Mouse (Mus musculus): ENCODE measurements at regions not wholly inside any gene's neighbourhood (a gene's known extent, or its start where the extent isn't known, plus 50 kb on each side); places are given as distances from the start of the nearest gene placed in this dataset.

DNA sequence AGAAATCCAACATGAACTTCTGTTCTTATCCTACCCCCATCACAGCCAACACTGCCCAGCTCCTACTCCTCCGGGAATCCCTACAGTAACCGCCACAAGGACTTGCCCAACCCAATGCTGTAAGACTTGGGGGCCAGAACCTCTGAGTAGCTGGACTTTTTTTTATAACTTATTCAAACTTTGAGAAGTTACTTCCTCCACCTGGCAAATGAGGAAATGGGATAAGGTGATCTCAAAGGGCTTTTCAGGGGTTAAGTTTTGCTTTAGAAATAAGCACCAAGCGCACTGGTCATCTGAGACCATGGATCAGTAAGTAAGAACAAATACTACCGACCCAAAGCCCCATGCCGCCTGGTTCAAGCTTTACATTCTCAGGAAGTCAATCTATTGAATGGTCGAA is 198.6 kb upstream of the Klf14 start:
- Histone ChIP-seq H3K4me3 (no peak overlapping the region), H3K9me3 (no peaks in the 10 kb centered on the region), H3K4me1 (peaks cover 11% of the 10 kb centered on the region; the same call in 1 of the 2 replicates), H3K9ac (no peak overlapping the region), H3K4me2 (no peak overlapping the region), H3K27ac (no peak overlapping the region), H3K27me3 (no peaks in the 10 kb centered on the region), H3K36me3 (no peaks in the 10 kb centered on the region)
- no peak for ATAC-seq (ENCODE audit: insufficient number of reproducible peaks, insufficient read depth, low FRiP score, low TSS enrichment, low read depth)
- WGBS: 93% methylated on average over 6 of the region's 6 CpGs

DNA sequence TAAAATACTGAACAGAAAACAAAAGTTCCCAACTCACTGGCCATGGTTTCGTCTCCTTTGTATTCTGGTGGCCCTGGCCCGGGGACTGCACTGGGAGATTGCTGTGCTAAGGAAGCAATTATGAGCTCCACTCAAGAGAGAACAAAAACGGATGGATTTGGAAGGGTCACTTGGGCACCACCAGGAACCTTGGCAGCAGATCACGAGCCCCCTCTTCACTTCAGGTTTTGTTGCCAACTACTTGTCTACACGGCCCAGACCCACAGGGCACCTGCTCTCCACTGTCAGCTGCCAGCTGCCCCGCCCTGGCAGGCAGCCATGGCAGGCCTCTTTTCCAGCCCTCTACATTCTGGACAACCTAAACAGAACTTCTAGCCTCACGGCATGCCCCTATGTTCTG is 199.8 kb upstream of the Klf14 start:
- no peak overlapping the region for H3K4me2 ChIP-seq
- WGBS: 67% methylated on average over 7 of the region's 7 CpGs
- H3K9ac ChIP-seq: no peak overlapping the region
- no peaks in the 10 kb centered on the region for H3K9me3 ChIP-seq
- no peaks in the 10 kb centered on the region for H3K27me3 ChIP-seq
- H3K4me1 ChIP-seq: peaks cover 11% of the 10 kb centered on the region; the same call in 1 of the 2 replicates
- no peaks in the 10 kb centered on the region for H3K36me3 ChIP-seq
- H3K27ac ChIP-seq: no peak overlapping the region
- H3K4me3 ChIP-seq: no peak overlapping the region
- no peak for ATAC-seq (ENCODE audit: insufficient number of reproducible peaks, insufficient read depth, low FRiP score, low TSS enrichment, low read depth)

DNA sequence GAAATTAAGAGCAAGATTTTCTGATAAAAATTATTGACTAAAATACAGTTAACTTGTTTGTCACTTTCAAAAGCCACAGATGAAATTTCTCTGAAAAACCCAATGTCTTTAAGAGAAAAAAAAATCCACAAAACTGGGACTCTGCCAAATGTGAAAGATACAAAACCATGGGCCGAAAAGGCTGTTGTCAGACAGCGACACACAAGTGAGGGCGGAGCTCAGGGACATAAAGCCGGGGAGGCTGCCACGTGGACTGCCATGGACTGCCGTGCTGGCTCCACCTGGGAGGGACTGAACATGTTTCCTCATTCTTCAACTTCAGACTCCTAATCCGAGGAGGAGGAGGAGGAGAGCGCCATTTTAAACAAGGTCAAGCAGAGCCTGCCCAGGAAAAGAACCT is 200.4 kb upstream of the Klf14 start:
- no peaks in the 10 kb centered on the region for H3K36me3 ChIP-seq
- WGBS: 41% methylated on average over 8 of the region's 8 CpGs
- H3K27ac ChIP-seq: no peak overlapping the region
- no peak overlapping the region for H3K9ac ChIP-seq
- ATAC-seq (ENCODE audit: insufficient number of reproducible peaks, insufficient read depth, low FRiP score, low TSS enrichment, low read depth): no peak
- no peaks in the 10 kb centered on the region for H3K9me3 ChIP-seq
- H3K4me2 ChIP-seq: no peak overlapping the region
- H3K27me3 ChIP-seq: no peaks in the 10 kb centered on the region
- H3K4me1 ChIP-seq: peaks cover 11% of the 10 kb centered on the region; the same call in 1 of the 2 replicates
- H3K4me3 ChIP-seq: no peak overlapping the region

DNA sequence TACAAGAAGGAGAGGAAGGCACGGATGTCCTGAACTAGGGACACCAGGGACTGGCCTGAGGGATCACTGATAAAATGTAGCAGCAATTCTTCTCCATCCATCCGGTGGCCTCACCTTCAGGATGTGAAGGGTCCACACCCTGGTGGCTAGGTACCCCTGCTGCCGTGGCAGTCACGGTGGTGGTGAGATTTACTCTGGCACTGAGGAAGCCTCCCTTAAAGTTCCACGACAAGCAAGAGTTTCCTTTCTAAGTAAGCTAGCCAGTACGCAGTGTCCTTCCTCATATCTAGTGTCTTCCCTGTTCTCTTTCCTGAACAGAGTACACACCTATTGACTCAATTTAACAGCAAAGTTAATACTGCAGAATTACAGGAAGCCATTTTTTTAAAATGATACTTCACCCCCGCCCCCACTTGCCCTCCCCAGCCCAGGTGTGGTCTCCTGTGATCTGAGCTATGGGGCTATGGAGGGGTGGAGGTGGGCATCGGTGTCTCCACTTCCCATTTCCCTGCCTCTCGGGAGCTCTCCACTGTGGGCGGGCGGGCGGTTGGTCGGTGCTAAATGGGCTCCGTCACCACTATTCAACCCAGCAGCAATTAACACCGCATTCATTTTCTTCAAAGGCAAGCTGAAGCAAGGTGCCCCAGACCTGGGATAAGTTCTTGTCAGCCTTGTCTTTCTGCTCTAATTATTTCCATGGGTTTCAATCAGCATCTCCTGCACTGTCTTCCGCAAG is 201.2 kb upstream of the Klf14 start:
- no peaks in the 10 kb centered on the region for H3K9me3 ChIP-seq
- 80% methylated on average over 16 of the region's 16 CpGs for WGBS

DNA sequence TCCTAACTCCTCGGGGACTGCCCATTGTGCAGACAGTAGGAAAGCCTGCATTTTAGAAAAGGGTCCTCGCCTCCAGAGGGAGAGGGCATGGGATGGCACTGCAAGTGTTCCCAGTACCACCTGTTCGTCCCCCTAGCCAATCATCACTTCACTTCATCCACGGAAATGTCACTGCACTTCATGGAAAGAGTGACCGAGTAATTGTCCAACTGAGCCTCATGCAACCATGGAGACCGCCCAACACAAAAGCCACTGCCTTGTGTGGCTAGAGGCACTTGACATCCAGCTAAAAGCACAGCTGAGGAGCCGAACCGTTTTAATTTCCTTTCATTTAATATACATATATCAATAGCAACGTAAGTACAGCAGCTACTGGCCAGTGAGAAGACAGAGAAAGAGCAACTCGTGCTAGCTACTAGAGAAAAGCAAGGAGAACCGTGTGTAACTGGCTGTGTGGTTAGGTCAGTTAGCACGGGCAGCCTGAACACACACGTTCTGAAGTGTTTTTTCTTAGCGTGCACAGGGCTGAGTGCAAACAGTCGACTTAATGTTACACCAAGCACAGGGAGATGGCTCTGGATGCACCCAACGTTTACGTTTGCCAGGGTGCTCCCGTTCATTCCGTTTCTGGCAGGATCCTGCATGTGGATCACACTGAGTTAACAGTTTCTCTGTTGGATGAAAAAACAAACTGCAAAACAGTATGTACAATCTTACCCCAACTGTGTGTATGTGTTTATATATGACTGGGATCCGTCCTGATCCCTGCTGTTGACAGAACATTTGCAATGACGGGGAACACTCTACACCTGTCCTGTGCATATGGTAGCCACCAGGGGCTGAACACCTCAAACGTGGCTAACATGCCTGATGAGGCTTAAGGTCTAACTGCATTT is 202.8 kb upstream of the Klf14 start:
- Histone ChIP-seq H3K27me3 (no peaks in the 10 kb centered on the region), H3K36me3 (no peaks in the 10 kb centered on the region), H3K4me3 (no peak overlapping the region), H3K9ac (no peak overlapping the region), H3K9me3 (no peaks in the 10 kb centered on the region), H3K4me1 (peaks cover 11% of the 10 kb centered on the region; the same call in 1 of the 2 replicates), H3K27ac (no peak overlapping the region), H3K4me2 (no peak overlapping the region)
- 82% methylated on average over 22 of the region's 22 CpGs for WGBS
- ATAC-seq (ENCODE audit: insufficient number of reproducible peaks, insufficient read depth, low FRiP score, low TSS enrichment, low read depth): no peak

More for the DNA sequence above, 201.2 kb upstream of the Klf14 start:
- Histone ChIP-seq H3K4me3 (no peak overlapping the region), H3K36me3 (no peaks in the 10 kb centered on the region), H3K9ac (no peak overlapping the region), H3K27ac (no peak overlapping the region), H3K27me3 (no peaks in the 10 kb centered on the region), H3K4me1 (peaks cover 11% of the 10 kb centered on the region; the same call in 1 of the 2 replicates), H3K4me2 (no peak overlapping the region)
- no peak for ATAC-seq (ENCODE audit: insufficient number of reproducible peaks, insufficient read depth, low FRiP score, low TSS enrichment, low read depth)

DNA sequence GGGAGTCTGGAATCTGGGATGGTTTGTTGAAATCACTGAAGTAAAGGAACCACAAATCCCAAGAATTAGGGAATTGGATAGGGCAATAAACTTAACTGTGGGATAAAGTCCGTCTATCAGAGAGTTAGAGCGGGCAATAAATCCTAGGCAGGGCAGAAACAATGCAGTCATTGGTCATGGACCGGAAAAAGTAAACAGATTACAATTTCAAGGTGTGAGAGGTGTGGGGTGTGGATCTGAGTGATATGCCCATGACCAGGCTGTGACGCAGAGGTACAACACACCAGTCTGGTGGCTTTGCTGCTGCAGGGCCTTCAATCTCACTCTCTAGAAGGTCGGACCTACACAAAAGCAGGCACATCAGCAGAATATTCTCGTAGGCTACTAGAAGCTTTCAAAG is 206.1 kb upstream of the Klf14 start:
- Histone ChIP-seq H3K9ac (no peak overlapping the region), H3K4me3 (no peak overlapping the region)

DNA sequence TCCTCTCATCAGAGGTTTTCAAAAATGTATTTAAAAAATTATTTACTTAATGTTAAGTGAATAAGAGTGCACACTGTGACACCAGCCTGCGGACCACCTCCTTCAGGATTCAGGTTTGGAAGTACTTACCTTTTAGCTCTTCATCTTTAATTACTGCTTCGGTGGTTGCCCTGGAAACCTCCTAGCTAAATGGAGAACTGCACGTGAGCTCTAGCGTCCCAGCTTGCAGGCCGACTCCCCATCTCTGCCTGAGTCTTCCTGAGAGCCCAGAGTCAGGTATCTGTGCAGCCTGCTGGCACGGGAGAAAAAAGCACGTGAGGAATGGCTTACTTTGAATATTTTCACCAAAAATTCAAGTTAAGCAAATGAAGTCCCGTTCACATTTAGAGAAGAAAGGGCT is 207.5 kb upstream of the Klf14 start:
- no peak overlapping the region for H3K9ac ChIP-seq
- no peaks in the 10 kb centered on the region for H3K27me3 ChIP-seq
- WGBS: 59% methylated on average over 8 of the region's 8 CpGs
- H3K4me3 ChIP-seq: no peak overlapping the region
- no peaks in the 10 kb centered on the region for H3K9me3 ChIP-seq
- no peak overlapping the region for H3K27ac ChIP-seq
- ATAC-seq (ENCODE audit: insufficient number of reproducible peaks, insufficient read depth, low FRiP score, low TSS enrichment, low read depth): no peak
- no peaks in the 10 kb centered on the region for H3K4me1 ChIP-seq
- no peaks in the 10 kb centered on the region for H3K36me3 ChIP-seq
- H3K4me2 ChIP-seq: no peak overlapping the region

More for the DNA sequence above, 206.1 kb upstream of the Klf14 start:
- ATAC-seq (ENCODE audit: insufficient number of reproducible peaks, insufficient read depth, low FRiP score, low TSS enrichment, low read depth): no peak
- WGBS: 85% methylated on average over 6 of the region's 6 CpGs
- Histone ChIP-seq H3K27me3 (no peaks in the 10 kb centered on the region), H3K27ac (no peak overlapping the region), H3K36me3 (no peaks in the 10 kb centered on the region), H3K4me2 (no peak overlapping the region), H3K4me1 (0 out of 2 replicates have a peak, but pooled peaks cover 3% of the 10 kb centered on the region), H3K9me3 (no peaks in the 10 kb centered on the region)

DNA sequence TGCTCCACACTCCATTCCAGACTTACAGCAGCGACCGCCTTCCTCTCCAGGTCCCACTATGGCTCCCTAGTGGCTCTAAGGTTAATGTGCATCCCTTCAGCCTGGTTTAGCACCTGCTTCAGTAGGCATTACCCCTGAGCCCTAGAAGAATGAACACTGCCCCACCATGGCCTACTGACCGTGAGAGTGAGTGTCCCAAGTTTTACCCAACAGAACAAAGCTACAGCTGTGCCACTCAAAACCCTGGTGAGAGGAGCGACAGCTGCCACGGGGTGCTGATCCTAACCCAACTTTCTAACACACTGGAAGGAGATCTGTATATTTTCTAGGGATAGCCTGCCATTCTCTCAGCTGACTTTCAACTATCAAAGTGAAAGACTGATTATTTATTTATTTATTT is 208.9 kb upstream of the Klf14 start:
- Histone ChIP-seq H3K9me3 (no peaks in the 10 kb centered on the region), H3K27me3 (no peaks in the 10 kb centered on the region), H3K4me1 (no peaks in the 10 kb centered on the region; the same call in 1 of the 2 replicates), H3K4me2 (no peak overlapping the region), H3K36me3 (no peaks in the 10 kb centered on the region), H3K9ac (no peak overlapping the region), H3K27ac (no peak overlapping the region), H3K4me3 (no peak overlapping the region)
- WGBS: 87% methylated on average over 5 of the region's 5 CpGs
- no peak for ATAC-seq (ENCODE audit: insufficient number of reproducible peaks, insufficient read depth, low FRiP score, low TSS enrichment, low read depth)

DNA sequence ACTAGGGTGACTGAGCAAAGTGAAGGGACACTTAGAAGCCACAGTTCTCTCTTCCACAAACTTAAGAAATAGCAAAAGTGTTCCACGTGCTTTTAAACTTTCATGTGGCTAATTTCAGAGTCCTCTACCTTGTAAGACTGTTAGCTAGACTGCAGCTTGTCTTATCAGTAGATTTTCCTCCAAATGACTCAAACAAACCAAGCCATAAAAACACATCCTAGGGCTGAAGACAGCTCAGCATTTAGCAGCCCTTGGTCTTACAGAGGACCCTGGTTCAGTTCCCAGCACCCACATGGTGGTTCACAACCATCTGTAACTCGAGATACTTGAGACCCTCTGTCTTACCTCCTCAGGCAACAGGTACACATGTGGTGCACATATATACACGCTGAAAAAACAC is 209.9 kb upstream of the Klf14 start:
- Histone ChIP-seq H3K9me3 (no peaks in the 10 kb centered on the region), H3K4me1 (no peaks in the 10 kb centered on the region; the same call in 1 of the 2 replicates), H3K9ac (no peak overlapping the region), H3K27me3 (no peaks in the 10 kb centered on the region), H3K4me3 (no peak overlapping the region), H3K4me2 (no peak overlapping the region), H3K27ac (no peak overlapping the region), H3K36me3 (no peaks in the 10 kb centered on the region)
- WGBS: 71% methylated on average over 3 of the region's 3 CpGs
- no peak for ATAC-seq (ENCODE audit: insufficient number of reproducible peaks, insufficient read depth, low FRiP score, low TSS enrichment, low read depth)

DNA sequence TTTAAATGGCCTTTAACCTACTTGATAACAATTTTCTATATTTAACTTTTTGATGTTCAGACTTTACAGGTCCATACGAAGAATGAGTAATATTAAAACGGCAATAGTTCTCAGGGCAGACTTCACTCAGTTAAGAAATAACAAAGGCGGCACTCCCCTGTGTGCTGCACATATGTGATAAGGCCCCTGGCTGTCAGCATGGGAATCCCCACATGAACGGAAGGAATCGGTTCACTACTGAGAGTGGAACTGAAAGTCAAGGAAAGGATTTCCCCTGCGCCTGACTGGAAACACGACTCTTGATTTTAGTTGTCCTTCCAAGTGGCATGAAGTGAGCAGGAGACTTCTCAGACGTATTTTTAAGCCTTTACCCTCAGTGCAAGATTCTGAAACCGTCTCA is 210.5 kb upstream of the Klf14 start:
- Histone ChIP-seq H3K4me1 (no peaks in the 10 kb centered on the region; the same call in 1 of the 2 replicates), H3K36me3 (no peaks in the 10 kb centered on the region), H3K27me3 (no peaks in the 10 kb centered on the region), H3K27ac (0 out of 2 replicates have a peak overlapping the region, but pooled peaks have one; percentile 12), H3K9ac (no peak overlapping the region), H3K4me2 (no peak overlapping the region), H3K4me3 (no peak overlapping the region), H3K9me3 (no peaks in the 10 kb centered on the region)
- WGBS: 76% methylated on average over 9 of the region's 9 CpGs
- no peak for ATAC-seq (ENCODE audit: insufficient number of reproducible peaks, insufficient read depth, low FRiP score, low TSS enrichment, low read depth)

DNA sequence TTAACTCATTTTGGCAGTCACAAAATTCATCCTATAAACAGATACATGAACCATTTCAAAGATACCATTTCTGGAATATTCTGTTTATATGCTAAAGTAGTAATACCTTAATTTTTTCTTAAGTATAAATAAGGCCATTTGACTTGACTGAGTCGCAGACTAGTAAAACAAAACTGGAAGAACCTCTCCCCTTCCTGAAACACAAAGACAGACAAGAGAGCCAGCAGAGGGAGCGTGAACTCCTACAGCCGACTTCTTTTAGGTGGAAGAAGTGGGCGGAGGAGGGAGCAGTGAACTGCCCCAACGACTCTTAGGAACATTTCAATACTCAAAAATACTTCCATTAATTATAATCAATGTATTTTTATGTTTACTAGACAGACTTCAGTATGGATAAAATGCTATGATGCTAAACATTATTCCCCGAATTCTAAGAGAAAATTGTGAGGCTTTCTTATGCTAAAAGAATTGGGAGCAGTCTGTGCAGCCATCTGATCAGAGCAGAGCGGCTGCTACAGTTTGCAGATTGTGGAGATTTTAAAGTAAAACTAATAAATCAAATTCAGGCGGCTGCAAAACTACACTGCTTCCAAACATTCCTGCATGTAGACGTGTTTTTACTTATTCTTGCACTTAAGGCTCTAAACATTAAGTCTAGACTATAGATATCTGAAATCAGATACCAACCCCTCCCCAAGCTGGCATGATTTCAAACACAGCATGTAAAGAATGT is 211.2 kb upstream of the Klf14 start:
- ATAC-seq (ENCODE audit: insufficient number of reproducible peaks, insufficient read depth, low FRiP score, low TSS enrichment, low read depth): no peak

More for the DNA sequence above, 211.2 kb upstream of the Klf14 start:
- Histone ChIP-seq H3K27ac (0 out of 2 replicates have a peak overlapping the region, but pooled peaks have one; percentile 12), H3K36me3 (no peaks in the 10 kb centered on the region), H3K4me2 (no peak overlapping the region), H3K9ac (no peak overlapping the region), H3K4me3 (no peak overlapping the region), H3K4me1 (no peaks in the 10 kb centered on the region; the same call in 1 of the 2 replicates), H3K9me3 (no peaks in the 10 kb centered on the region), H3K27me3 (no peaks in the 10 kb centered on the region)
- WGBS: 44% methylated on average over 9 of the region's 9 CpGs
